Mouse (Mus musculus): ENCODE measurements at regions not wholly inside any gene's neighbourhood (a gene's known extent, or its start where the extent isn't known, plus 50 kb on each side); places are given as distances from the start of the nearest gene placed in this dataset.

DNA sequence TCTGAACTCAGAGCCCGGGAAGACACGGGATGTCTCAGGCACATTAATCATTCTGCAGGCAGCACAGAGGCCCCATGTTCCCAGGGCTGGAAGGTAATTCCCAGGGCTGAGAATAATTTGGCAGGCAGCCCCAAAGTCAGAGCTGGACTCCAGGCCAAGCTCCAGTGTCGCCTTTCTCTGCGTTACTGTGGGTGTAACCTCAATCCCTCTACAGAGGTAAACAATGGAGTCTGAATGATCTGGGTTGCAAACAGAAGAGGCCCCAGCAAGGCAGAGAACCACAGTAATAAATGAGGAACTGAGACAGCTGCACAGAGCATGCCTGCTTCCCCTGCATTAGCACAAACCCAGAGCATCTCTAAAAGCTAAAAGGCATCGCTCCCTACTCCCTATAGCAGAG is 184.8 kb downstream of the H2al1j start:
- no peak for TF ChIP-seq CTCF (IDR thresholded peaks at IDR 0.05; ENCODE audit: low read depth, low read length)
- TF ChIP-seq POLR2AphosphoS5 (IDR thresholded peaks at IDR 0.05; ENCODE audit: insufficient replicate concordance, low read depth, low read length): no peak
- no peak for TF ChIP-seq GATA2 (IDR thresholded peaks at IDR 0.05; ENCODE audit: borderline replicate concordance, low read depth, low read length)
- no peak for TF ChIP-seq GATA1 (IDR thresholded peaks at IDR 0.05; ENCODE audit: borderline replicate concordance, low read length)

Measured in G1E (cell line).